Mouse (Mus musculus): ENCODE data around the gene Rab24. TPM values are rescaled to one million over a fixed set of nuclear protein-coding genes. Genes with fewer than 3 reads are reported as not detected.
A peak's percentile ranks its signal among the peaks of the same experiment; 100 is the strongest.

The Rab24 gene
- 81.0 and 89.9 TPM in 2 replicates for polyA plus RNA-seq (2014; fragmentation: Nextera tagmentation; extraction: Ambion mirVana)

DNA sequence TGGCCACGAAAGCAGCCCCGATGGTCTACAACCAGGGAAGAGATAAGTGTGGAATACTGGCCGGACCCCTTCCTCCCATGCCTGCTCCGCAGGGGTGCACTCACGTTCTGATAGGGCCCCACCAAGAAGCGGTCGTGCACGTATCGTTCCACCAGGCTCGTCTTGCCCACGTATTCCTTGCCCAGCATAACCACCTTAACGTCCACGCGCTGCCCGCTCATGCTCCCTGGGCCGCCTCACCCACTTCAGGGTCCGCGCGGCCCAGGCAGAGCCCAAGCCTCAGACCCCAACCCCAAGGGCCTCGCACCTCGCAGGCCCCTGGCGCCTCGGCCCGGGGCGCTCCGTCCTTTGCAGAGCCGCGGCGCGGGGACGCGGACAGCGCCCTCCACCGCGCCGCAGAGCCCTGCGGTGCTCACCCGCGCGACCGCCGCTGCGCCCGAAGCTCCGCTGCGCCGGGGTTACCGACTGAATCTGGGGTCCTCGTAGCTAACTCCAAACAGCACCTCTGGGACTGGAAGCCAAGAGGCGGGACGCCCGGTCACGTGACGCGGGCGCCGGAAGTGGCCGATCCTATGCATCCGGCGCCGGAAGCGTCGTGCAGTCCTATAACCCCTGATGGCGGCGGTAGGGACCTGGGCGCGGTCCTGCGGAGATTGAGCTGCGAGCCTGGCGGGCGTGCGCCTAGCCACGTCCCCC is at the start of gene Rab24:
Gene Rab24 (minus strand): TSS at position 513 of the 696 bp plus-strand sequence.
- no peaks in the 10 kb centered on the region for H3K9me3 ChIP-seq (ENCODE audit: control insufficient read depth, low read depth, low read length)
- peaks cover 25% of the 10 kb centered on the region for H3K4me1 ChIP-seq (ENCODE audit: control insufficient read depth, insufficient read depth, low read length)
- no peaks in the 10 kb centered on the region for H3K27me3 ChIP-seq (ENCODE audit: control insufficient read depth, insufficient read depth, low read length)
- under 1% methylated on average over 73 of the region's 73 CpGs for WGBS
- H3K4me2 ChIP-seq (replicated peaks; ENCODE audit: low read depth, low read length) = peak within 1 kb of the TSS; percentile 95
- peak; percentile 93 for ATAC-seq (ENCODE audit: insufficient number of reproducible peaks, insufficient read depth, low FRiP score, low read depth)
- H3K36me3 ChIP-seq (ENCODE audit: control insufficient read depth, insufficient read depth, low read length) = peaks cover 55% of the 10 kb centered on the region
- peak within 1 kb of the TSS; percentile 98 for H3K4me3 ChIP-seq (ENCODE audit: low read depth, low read length)
- peak within 1 kb of the TSS; percentile 93 for H3K9ac ChIP-seq (replicated peaks; ENCODE audit: low read depth, low read length)
- peak within 1 kb of the TSS; percentile 90 for H3K27ac ChIP-seq (ENCODE audit: low read length)

DNA sequence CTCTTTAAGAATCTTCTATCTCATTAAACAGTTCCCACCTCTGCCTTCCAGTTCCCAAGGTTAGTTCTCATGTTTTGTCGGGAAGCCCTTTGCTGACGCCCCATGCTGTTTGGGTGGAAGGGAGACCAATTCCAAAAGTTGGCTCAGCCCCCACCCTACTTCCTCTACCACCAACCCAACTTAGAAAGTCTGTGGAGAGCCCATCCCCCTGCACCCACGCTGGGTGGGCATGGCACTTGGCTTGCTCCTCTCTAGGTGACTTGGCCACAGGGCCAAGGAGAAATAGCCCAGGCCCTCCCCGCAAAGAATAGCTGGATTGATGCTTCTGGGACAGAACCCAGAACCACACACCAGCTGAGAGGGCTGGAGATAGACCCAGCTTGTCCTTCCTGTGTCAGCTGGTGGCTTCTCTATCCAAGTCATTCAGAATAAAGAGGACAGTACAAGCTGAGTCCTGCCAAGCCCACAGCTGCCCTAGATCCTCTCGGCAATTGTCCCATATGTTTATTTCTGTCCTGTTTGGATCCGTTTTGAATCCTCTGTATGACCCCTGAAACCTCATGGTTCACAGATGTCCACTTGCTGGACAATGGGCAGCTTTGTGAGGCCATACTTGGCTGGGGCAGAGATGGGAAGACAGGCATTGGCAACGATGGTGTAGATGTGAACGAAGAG is 49.4 kb upstream of the Rab24 start:
- H3K9ac ChIP-seq (replicated peaks; ENCODE audit: low read depth, low read length) = no peak overlapping the region
- no peaks in the 10 kb centered on the region for H3K9me3 ChIP-seq (ENCODE audit: control insufficient read depth, low read depth, low read length)
- no peaks in the 10 kb centered on the region for H3K4me1 ChIP-seq (ENCODE audit: control insufficient read depth, insufficient read depth, low read length)
- no peak for ATAC-seq (ENCODE audit: insufficient number of reproducible peaks, insufficient read depth, low FRiP score, low read depth)
- no peaks in the 10 kb centered on the region for H3K36me3 ChIP-seq (ENCODE audit: control insufficient read depth, insufficient read depth, low read length)
- H3K27me3 ChIP-seq (ENCODE audit: control insufficient read depth, insufficient read depth, low read length) = no peaks in the 10 kb centered on the region
- no peak overlapping the region for H3K4me2 ChIP-seq (replicated peaks; ENCODE audit: low read depth, low read length)
- 73% methylated on average over 8 of the region's 8 CpGs for WGBS
- H3K27ac ChIP-seq (ENCODE audit: low read length) = no peak overlapping the region
- H3K4me3 ChIP-seq (ENCODE audit: low read depth, low read length) = no peak overlapping the region

DNA sequence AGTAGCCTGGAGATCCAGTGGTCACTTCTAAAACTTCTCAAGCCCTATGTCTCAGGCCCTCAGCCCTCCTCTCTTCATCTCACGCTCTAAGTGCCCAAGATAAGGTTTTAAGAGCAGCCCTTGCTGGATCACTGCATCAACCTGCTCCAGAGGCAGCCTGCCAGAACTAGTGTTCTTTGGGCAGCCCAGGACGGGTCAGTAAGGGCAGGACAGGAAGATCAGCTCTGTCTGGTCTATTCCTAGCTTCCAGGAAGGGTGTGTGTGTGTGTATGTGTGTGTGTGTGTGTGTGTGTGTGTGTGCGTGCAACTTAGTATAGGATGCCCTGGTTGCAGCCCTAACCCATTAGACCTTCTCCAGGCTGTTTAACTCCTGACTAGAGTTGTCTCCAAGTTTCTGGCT is 48.5 kb upstream of the Rab24 start:
- no peaks in the 10 kb centered on the region for H3K36me3 ChIP-seq (ENCODE audit: control insufficient read depth, insufficient read depth, low read length)
- no peaks in the 10 kb centered on the region for H3K27me3 ChIP-seq (ENCODE audit: control insufficient read depth, insufficient read depth, low read length)
- no peak overlapping the region for H3K27ac ChIP-seq (ENCODE audit: low read length)
- no peak for ATAC-seq (ENCODE audit: insufficient number of reproducible peaks, insufficient read depth, low FRiP score, low read depth)
- no peak overlapping the region for H3K4me3 ChIP-seq (ENCODE audit: low read depth, low read length)
- H3K4me2 ChIP-seq (replicated peaks; ENCODE audit: low read depth, low read length) = no peak overlapping the region
- H3K9ac ChIP-seq (replicated peaks; ENCODE audit: low read depth, low read length) = no peak overlapping the region
- 62% methylated on average over 3 of the region's 3 CpGs for WGBS
- H3K9me3 ChIP-seq (ENCODE audit: control insufficient read depth, low read depth, low read length) = no peaks in the 10 kb centered on the region
- H3K4me1 ChIP-seq (ENCODE audit: control insufficient read depth, insufficient read depth, low read length) = no peaks in the 10 kb centered on the region

DNA sequence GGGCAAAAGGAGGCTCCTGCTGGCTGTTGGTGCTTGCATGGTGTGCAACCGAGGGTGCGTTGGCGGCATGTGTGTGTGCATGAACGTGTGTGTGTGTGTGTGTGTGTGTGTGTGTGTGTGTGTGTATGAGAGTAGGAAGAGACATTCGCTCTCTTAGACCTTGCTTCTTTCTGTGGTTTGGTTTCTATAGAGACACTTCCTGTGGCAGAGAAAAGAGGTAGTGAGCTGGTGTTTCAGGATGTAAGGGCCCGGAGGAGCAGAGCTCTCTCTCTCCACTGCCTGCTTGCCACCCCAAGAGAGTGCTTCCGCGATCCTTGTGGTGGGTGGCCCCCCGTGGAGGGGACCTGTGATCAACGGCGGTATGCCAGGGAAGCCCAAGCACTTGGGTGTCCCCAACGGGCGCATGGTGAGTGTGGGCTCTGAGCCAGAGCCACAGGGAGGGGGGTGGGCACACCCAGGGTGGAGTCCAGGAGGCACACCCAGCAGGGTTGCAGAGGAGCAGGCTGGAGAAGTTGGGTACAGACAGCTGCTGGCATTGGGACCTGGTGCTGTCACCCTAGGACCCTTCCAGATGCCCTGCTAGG is 47.9 kb upstream of the Rab24 start, which contains the start of gene Rgs14:
Gene Rgs14 (plus strand): TSS at position 202 of the 584 bp plus-strand sequence.
- 51% methylated on average over 13 of the region's 13 CpGs for WGBS
- ATAC-seq (ENCODE audit: insufficient number of reproducible peaks, insufficient read depth, low FRiP score, low read depth) = no peak
- Histone ChIP-seq H3K27ac (ENCODE audit: low read length) (no peak within 1 kb of the TSS), H3K4me3 (ENCODE audit: low read depth, low read length) (no peak within 1 kb of the TSS), H3K9ac (replicated peaks; ENCODE audit: low read depth, low read length) (no peak within 1 kb of the TSS), H3K4me2 (replicated peaks; ENCODE audit: low read depth, low read length) (no peak within 1 kb of the TSS), H3K36me3 (ENCODE audit: control insufficient read depth, insufficient read depth, low read length) (no peaks in the 10 kb centered on the region), H3K4me1 (ENCODE audit: control insufficient read depth, insufficient read depth, low read length) (no peaks in the 10 kb centered on the region), H3K27me3 (ENCODE audit: control insufficient read depth, insufficient read depth, low read length) (no peaks in the 10 kb centered on the region), H3K9me3 (ENCODE audit: control insufficient read depth, low read depth, low read length) (no peaks in the 10 kb centered on the region)

- H3K27ac ChIP-seq (ENCODE audit: low read length) = no peak overlapping the region
- H3K4me3 ChIP-seq (ENCODE audit: low read depth, low read length) = no peak overlapping the region
- no peaks in the 10 kb centered on the region for H3K9me3 ChIP-seq (ENCODE audit: control insufficient read depth, low read depth, low read length)
- H3K36me3 ChIP-seq (ENCODE audit: control insufficient read depth, insufficient read depth, low read length) = no peaks in the 10 kb centered on the region
- H3K9ac ChIP-seq (replicated peaks; ENCODE audit: low read depth, low read length) = no peak overlapping the region
- H3K4me1 ChIP-seq (ENCODE audit: control insufficient read depth, insufficient read depth, low read length) = no peaks in the 10 kb centered on the region
- no peak for ATAC-seq (ENCODE audit: insufficient number of reproducible peaks, insufficient read depth, low FRiP score, low read depth)
- H3K27me3 ChIP-seq (ENCODE audit: control insufficient read depth, insufficient read depth, low read length) = no peaks in the 10 kb centered on the region
- H3K4me2 ChIP-seq (replicated peaks; ENCODE audit: low read depth, low read length) = no peak overlapping the region
- WGBS = 75% methylated on average over 7 of the region's 7 CpGs
Observed at GRCm38 (mm10) chr13:55368401-55368800, 46.7 kb upstream of the Rab24 start.

GRCm38 (mm10) chr13:55362453-55363060 is 40.8 kb upstream of the Rab24 start, which contains the start of gene Lman2:
Gene Lman2, minus strand, starts transcription at chr13:55362783.
- 0% methylated on average over 35 of the region's 35 CpGs for WGBS
- ATAC-seq (ENCODE audit: insufficient number of reproducible peaks, insufficient read depth, low FRiP score, low read depth) = peak; percentile 99
- peak within 1 kb of the TSS; percentile 83 for H3K4me2 ChIP-seq (replicated peaks; ENCODE audit: low read depth, low read length)
- peaks cover 14% of the 10 kb centered on the region; the same call in 1 of the 2 replicates for H3K4me1 ChIP-seq (ENCODE audit: control insufficient read depth, insufficient read depth, low read length)
- peak within 1 kb of the TSS; percentile 88 for H3K4me3 ChIP-seq (ENCODE audit: low read depth, low read length)
- H3K36me3 ChIP-seq (ENCODE audit: control insufficient read depth, insufficient read depth, low read length) = peaks cover 11% of the 10 kb centered on the region; the same call in 1 of the 2 replicates
- no peaks in the 10 kb centered on the region for H3K9me3 ChIP-seq (ENCODE audit: control insufficient read depth, low read depth, low read length)
- peak within 1 kb of the TSS; percentile 87 for H3K27ac ChIP-seq (ENCODE audit: low read length)
- no peaks in the 10 kb centered on the region for H3K27me3 ChIP-seq (ENCODE audit: control insufficient read depth, insufficient read depth, low read length)
- peak within 1 kb of the TSS; percentile 77 for H3K9ac ChIP-seq (replicated peaks; ENCODE audit: low read depth, low read length)

DNA sequence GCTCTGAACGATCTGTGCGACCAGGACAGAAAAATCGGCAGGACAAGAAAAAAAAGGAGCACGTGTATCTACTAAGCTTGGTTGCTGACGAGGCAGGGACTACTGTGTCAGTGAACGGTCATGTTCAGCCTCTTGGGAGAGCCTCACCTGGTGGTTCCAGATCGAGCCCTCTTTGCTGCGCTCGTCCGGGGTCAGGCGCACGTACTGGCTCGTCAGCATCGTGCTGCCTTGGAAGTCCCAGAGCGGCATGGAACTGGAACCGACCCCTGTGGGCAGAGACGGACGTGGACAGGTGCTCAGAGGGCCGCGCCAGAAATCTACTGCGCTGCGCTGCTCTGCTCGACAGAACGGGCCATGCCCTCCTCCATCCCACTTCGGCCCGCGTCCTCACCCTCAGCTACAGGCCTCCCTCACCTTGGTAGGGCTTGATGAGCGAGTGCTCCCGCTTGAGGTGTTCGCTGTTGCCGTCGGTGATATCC is 40.3 kb upstream of the Rab24 start:
- under 1% methylated on average over 32 of the region's 32 CpGs for WGBS
- Histone ChIP-seq H3K27ac (ENCODE audit: low read length) (peak overlapping the region; percentile 87), H3K4me1 (ENCODE audit: control insufficient read depth, insufficient read depth, low read length) (peaks cover 14% of the 10 kb centered on the region; the same call in 1 of the 2 replicates), H3K27me3 (ENCODE audit: control insufficient read depth, insufficient read depth, low read length) (no peaks in the 10 kb centered on the region), H3K36me3 (ENCODE audit: control insufficient read depth, insufficient read depth, low read length) (peaks cover 12% of the 10 kb centered on the region; the same call in 1 of the 2 replicates), H3K4me2 (replicated peaks; ENCODE audit: low read depth, low read length) (peak overlapping the region; percentile 83), H3K9ac (replicated peaks; ENCODE audit: low read depth, low read length) (peak overlapping the region; percentile 77), H3K4me3 (ENCODE audit: low read depth, low read length) (peak overlapping the region; percentile 88), H3K9me3 (ENCODE audit: control insufficient read depth, low read depth, low read length) (no peaks in the 10 kb centered on the region)
- peak; percentile 49; the same call in 1 of the 2 replicates for ATAC-seq (ENCODE audit: insufficient number of reproducible peaks, insufficient read depth, low FRiP score, low read depth)

DNA sequence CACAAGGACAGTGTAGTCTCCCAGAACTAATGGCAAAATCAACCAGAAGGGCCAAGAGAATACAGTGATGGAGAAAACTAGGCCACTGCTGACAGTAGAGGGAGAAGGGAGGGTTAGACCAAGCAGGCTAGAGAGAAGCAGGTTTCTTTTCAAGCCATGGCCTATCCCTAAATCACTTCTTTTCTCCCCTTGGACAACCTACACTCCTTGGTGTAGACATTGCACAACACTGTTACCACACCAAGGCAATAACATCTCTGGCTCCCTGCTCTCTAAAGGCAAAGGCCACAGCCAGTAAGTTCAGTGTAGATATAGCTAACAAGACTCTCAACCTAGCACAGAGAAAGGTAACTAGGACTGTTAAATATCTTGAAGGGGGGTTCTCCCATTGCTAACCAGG is 39.4 kb upstream of the Rab24 start:
- Histone ChIP-seq H3K36me3 (ENCODE audit: control insufficient read depth, insufficient read depth, low read length) (peaks cover 16% of the 10 kb centered on the region; the same call in 1 of the 2 replicates), H3K27ac (ENCODE audit: low read length) (no peak overlapping the region), H3K4me1 (ENCODE audit: control insufficient read depth, insufficient read depth, low read length) (peaks cover 14% of the 10 kb centered on the region; the same call in 1 of the 2 replicates), H3K4me3 (ENCODE audit: low read depth, low read length) (peak overlapping the region; percentile 88), H3K27me3 (ENCODE audit: control insufficient read depth, insufficient read depth, low read length) (no peaks in the 10 kb centered on the region), H3K9ac (replicated peaks; ENCODE audit: low read depth, low read length) (no peak overlapping the region), H3K9me3 (ENCODE audit: control insufficient read depth, low read depth, low read length) (no peaks in the 10 kb centered on the region), H3K4me2 (replicated peaks; ENCODE audit: low read depth, low read length) (peak overlapping the region; percentile 83)
- ATAC-seq (ENCODE audit: insufficient number of reproducible peaks, insufficient read depth, low FRiP score, low read depth) = no peak

All from stomach, embryonic 14.5 days (tissue).